Mouse (Mus musculus): ENCODE measurements at regions not wholly inside any gene's neighbourhood (a gene's known extent, or its start where the extent isn't known, plus 50 kb on each side); places are given as distances from the start of the nearest gene placed in this dataset.

DNA sequence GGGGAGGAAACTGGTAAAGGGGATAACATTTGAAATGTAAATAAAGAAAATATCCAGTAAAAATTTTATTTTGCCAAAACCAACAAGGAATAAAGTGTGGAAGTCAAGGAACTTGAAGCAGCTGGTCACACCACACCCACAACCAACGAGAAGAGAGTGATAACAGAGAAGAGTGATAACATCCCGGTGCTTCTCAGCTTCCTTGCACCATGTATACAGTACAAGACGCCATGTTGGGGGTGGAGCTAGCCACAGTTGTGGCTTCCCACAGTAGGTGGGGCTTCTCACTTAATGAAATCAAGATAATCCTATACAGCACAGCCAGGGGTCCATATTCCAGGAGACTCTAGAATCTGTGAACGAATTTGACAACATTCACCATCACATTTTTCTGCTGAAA, 77.9 kb downstream of the Gm11983 start:
- TF ChIP-seq CTCF (IDR thresholded peaks at IDR 0.05; ENCODE audit: borderline replicate concordance, insufficient read depth, low read depth, low read length): no peak
- no peak for TF ChIP-seq POLR2A (IDR thresholded peaks at IDR 0.05; ENCODE audit: borderline replicate concordance, insufficient read depth, low read length)

Measured in cerebellum, adult 2 months (tissue).